Mouse (Mus musculus): ENCODE measurements around the gene Fgd5.
A peak's percentile ranks its signal among the peaks of the same experiment; 100 is the strongest.
"Not testable (repeated sequence)": the region's sequence is repeated elsewhere in the genome, so short reads cannot be mapped to it uniquely, and the experiment has no call there.

The Fgd5 gene

GRCm38 (mm10) chr6:91978371-91979300, at the start of gene Fgd5:
TSS of gene Fgd5 (plus strand) at chr6:91978878.
- DNase-seq = no peak

GRCm38 (mm10) chr6:91931231-91931630, 47.4 kb upstream of the Fgd5 start:
- DNase-seq = no peak

- no peak for DNase-seq
Observed at GRCm38 (mm10) chr6:91938491-91938890, 40.2 kb upstream of the Fgd5 start.

- DNase-seq = no peak
Observed at GRCm38 (mm10) chr6:91948426-91948825, 30.3 kb upstream of the Fgd5 start.

GRCm38 (mm10) chr6:91958015-91958414, 20.7 kb upstream of the Fgd5 start:
- not testable (repeated sequence) for DNase-seq

- DNase-seq = no peak
Observed at GRCm38 (mm10) chr6:91960028-91960811, 18.5 kb upstream of the Fgd5 start.

GRCm38 (mm10) chr6:91963429-91963828, 15.2 kb upstream of the Fgd5 start:
- no peak for DNase-seq

- no peak for DNase-seq
Observed at GRCm38 (mm10) chr6:91965060-91965459, 13.6 kb upstream of the Fgd5 start.

- no peak for DNase-seq
Observed at GRCm38 (mm10) chr6:91966006-91966405, 12.7 kb upstream of the Fgd5 start.

GRCm38 (mm10) chr6:91972201-91972646, 6.5 kb upstream of the Fgd5 start:
- DNase-seq = peak; percentile 6

GRCm38 (mm10) chr6:91973972-91974371, 4.7 kb upstream of the Fgd5 start:
- no peak for DNase-seq

- DNase-seq = no peak
Observed at GRCm38 (mm10) chr6:91979301-91979996, 771 bp downstream of the Fgd5 start.

GRCm38 (mm10) chr6:91980011-91980410, 1.3 kb downstream of the Fgd5 start:
- DNase-seq = no peak

GRCm38 (mm10) chr6:91990101-91990500, 11.4 kb downstream of the Fgd5 start:
- DNase-seq = no peak

- no peak for DNase-seq
Observed at GRCm38 (mm10) chr6:91992823-91993222, 14.1 kb downstream of the Fgd5 start.

GRCm38 (mm10) chr6:91993795-91994505, 15.3 kb downstream of the Fgd5 start:
- DNase-seq = no peak

- DNase-seq = no peak
Observed at GRCm38 (mm10) chr6:91996072-91996471, 17.4 kb downstream of the Fgd5 start.

GRCm38 (mm10) chr6:92002558-92003285, 24.0 kb downstream of the Fgd5 start:
- no peak for DNase-seq

GRCm38 (mm10) chr6:92003646-92004045, 25.0 kb downstream of the Fgd5 start:
- DNase-seq = no peak

GRCm38 (mm10) chr6:92004137-92004805, 25.6 kb downstream of the Fgd5 start:
- DNase-seq = no peak

GRCm38 (mm10) chr6:92004806-92005205, 26.1 kb downstream of the Fgd5 start:
- DNase-seq = no peak

All from thymus, postnatal 14 days (tissue).